Mouse (Mus musculus): ENCODE results near the gene Kidins220. TPM values are rescaled to one million over a fixed set of nuclear protein-coding genes. Genes with fewer than 3 reads are reported as not detected.

Kidins220 gene
- polyA plus RNA-seq, 1 experiment from 2014 or later: 143 TPM

GRCm38 (mm10) chr12:25097210-25098160 is 122.8 kb downstream of the Kidins220 start:
- Histone ChIP-seq H3K9ac (replicated peaks) (peak overlapping the region; percentile 77), H3K9me3 (no peaks in the 10 kb centered on the region), H3K4me2 (replicated peaks) (peak overlapping the region; percentile 95), H3K36me3 (no peaks in the 10 kb centered on the region), H3K4me3 (peak overlapping the region; percentile 85), H3K27me3 (0 out of 2 replicates have a peak, but pooled peaks cover 3% of the 10 kb centered on the region), H3K4me1 (peaks cover 55% of the 10 kb centered on the region), H3K27ac (replicated peaks) (peak overlapping the region; percentile 93)
- peak; percentile 27; the same call in 1 of the 2 replicates for ATAC-seq (replicated peaks)
- 2% methylated on average over 28 of the region's 28 CpGs for WGBS

GRCm38 (mm10) chr12:25098161-25098550 is 123.4 kb downstream of the Kidins220 start:
- Histone ChIP-seq H3K4me3 (peak overlapping the region; percentile 85), H3K27ac (replicated peaks) (peak overlapping the region; percentile 93), H3K27me3 (0 out of 2 replicates have a peak, but pooled peaks cover 1% of the 10 kb centered on the region), H3K4me2 (replicated peaks) (peak overlapping the region; percentile 95), H3K9me3 (no peaks in the 10 kb centered on the region), H3K9ac (replicated peaks) (peak overlapping the region; percentile 77), H3K4me1 (peaks cover 48% of the 10 kb centered on the region), H3K36me3 (no peaks in the 10 kb centered on the region)
- no peak for ATAC-seq (replicated peaks)
- 0% methylated on average over 10 of the region's 10 CpGs for WGBS

GRCm38 (mm10) chr12:25098561-25099312 is 124.0 kb downstream of the Kidins220 start:
- peak overlapping the region; percentile 85 for H3K4me3 ChIP-seq
- H3K27me3 ChIP-seq: no peaks in the 10 kb centered on the region
- peaks cover 43% of the 10 kb centered on the region for H3K4me1 ChIP-seq
- H3K36me3 ChIP-seq: no peaks in the 10 kb centered on the region
- H3K9ac ChIP-seq (replicated peaks): peak overlapping the region; percentile 77
- H3K27ac ChIP-seq (replicated peaks): peak overlapping the region; percentile 93
- no peaks in the 10 kb centered on the region for H3K9me3 ChIP-seq
- peak; percentile 73 for ATAC-seq (replicated peaks)
- peak overlapping the region; percentile 95 for H3K4me2 ChIP-seq (replicated peaks)
- WGBS: under 1% methylated on average over 61 of the region's 61 CpGs

- H3K27me3 ChIP-seq: no peaks in the 10 kb centered on the region
- peak overlapping the region; percentile 85 for H3K4me3 ChIP-seq
- WGBS: 3% methylated on average over 9 of the region's 9 CpGs
- H3K9me3 ChIP-seq: no peaks in the 10 kb centered on the region
- H3K36me3 ChIP-seq: no peaks in the 10 kb centered on the region
- H3K4me2 ChIP-seq (replicated peaks): peak overlapping the region; percentile 95
- no peak for ATAC-seq (replicated peaks)
- H3K27ac ChIP-seq (replicated peaks): peak overlapping the region; percentile 93
- peaks cover 43% of the 10 kb centered on the region for H3K4me1 ChIP-seq
- peak overlapping the region; percentile 77 for H3K9ac ChIP-seq (replicated peaks)
Observed at GRCm38 (mm10) chr12:25099313-25099562, 124.5 kb downstream of the Kidins220 start.

GRCm38 (mm10) chr12:25099563-25100408 is 125.1 kb downstream of the Kidins220 start:
- no peaks in the 10 kb centered on the region for H3K9me3 ChIP-seq
- peak overlapping the region; percentile 95 for H3K4me2 ChIP-seq (replicated peaks)
- no peaks in the 10 kb centered on the region for H3K27me3 ChIP-seq
- H3K4me1 ChIP-seq: peaks cover 43% of the 10 kb centered on the region
- WGBS: 1% methylated on average over 38 of the region's 38 CpGs
- H3K4me3 ChIP-seq: peak overlapping the region; percentile 85
- ATAC-seq (replicated peaks): no peak
- no peaks in the 10 kb centered on the region for H3K36me3 ChIP-seq
- peak overlapping the region; percentile 93 for H3K27ac ChIP-seq (replicated peaks)
- peak overlapping the region; percentile 77 for H3K9ac ChIP-seq (replicated peaks)

DNA sequence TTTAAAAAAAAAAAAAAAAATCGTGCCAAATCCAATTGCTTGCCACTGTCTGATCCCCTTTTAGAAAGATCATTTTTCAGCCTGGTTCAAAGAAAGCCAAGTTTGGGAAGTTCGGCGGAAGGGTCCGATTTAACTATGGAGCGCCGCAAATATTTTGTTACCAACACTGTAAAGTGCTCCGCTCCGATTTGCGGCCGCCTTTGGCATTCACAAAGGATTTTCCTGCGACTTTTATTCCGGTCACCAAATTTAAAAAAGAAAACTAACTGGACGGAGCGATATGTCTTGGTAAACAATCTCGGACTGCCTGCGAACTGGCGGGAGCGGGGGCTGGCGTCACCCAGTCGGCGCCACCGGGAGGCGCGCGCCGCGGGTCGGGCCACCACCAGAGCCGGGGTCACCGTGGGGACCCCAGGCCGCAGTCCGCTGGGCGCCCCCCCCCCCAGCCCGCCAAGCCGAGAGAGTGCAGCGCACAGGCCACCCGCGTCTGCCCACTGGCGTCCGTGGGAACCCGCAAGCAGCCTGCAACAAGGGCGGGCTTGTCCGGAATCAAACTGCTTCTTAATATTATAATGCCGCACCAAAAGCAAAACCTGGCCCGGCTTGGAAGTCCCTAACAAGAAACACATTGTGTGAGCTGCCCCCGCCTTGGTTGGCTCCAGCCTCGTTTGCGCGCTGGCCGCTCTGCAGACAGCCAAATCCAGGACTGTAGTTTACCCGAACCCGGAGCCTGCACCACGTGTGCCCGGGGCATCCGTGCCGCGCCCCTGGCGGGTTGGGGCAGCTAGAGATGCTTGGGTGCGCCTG is 125.9 kb downstream of the Kidins220 start:
- Histone ChIP-seq H3K4me2 (replicated peaks) (peak overlapping the region; percentile 95), H3K27me3 (no peaks in the 10 kb centered on the region), H3K27ac (replicated peaks) (peak overlapping the region; percentile 93), H3K4me3 (peak overlapping the region; percentile 85), H3K4me1 (peaks cover 43% of the 10 kb centered on the region), H3K9ac (replicated peaks) (peak overlapping the region; percentile 77), H3K36me3 (no peaks in the 10 kb centered on the region), H3K9me3 (no peaks in the 10 kb centered on the region)
- under 1% methylated on average over 53 of the region's 59 CpGs for WGBS
- ATAC-seq (replicated peaks): no peak

- Histone ChIP-seq H3K4me1 (peaks cover 43% of the 10 kb centered on the region), H3K36me3 (no peaks in the 10 kb centered on the region), H3K27ac (replicated peaks) (no peak overlapping the region), H3K4me2 (replicated peaks) (no peak overlapping the region; the same call in 1 of the 2 replicates), H3K27me3 (no peaks in the 10 kb centered on the region), H3K4me3 (no peak overlapping the region), H3K9ac (replicated peaks) (no peak overlapping the region), H3K9me3 (no peaks in the 10 kb centered on the region)
- no peak for ATAC-seq (replicated peaks)
- 25% methylated on average over 5 of the region's 5 CpGs for WGBS
Observed at GRCm38 (mm10) chr12:25101389-25101788, 126.7 kb downstream of the Kidins220 start.

GRCm38 (mm10) chr12:25103911-25104310 is 129.2 kb downstream of the Kidins220 start:
- Histone ChIP-seq H3K4me3 (no peak overlapping the region), H3K27ac (replicated peaks) (no peak overlapping the region), H3K36me3 (no peaks in the 10 kb centered on the region), H3K27me3 (no peaks in the 10 kb centered on the region), H3K9me3 (no peaks in the 10 kb centered on the region), H3K4me1 (peaks cover 22% of the 10 kb centered on the region), H3K9ac (replicated peaks) (no peak overlapping the region), H3K4me2 (replicated peaks) (no peak overlapping the region)
- 77% methylated on average over 6 of the region's 6 CpGs for WGBS
- ATAC-seq (replicated peaks): no peak

DNA sequence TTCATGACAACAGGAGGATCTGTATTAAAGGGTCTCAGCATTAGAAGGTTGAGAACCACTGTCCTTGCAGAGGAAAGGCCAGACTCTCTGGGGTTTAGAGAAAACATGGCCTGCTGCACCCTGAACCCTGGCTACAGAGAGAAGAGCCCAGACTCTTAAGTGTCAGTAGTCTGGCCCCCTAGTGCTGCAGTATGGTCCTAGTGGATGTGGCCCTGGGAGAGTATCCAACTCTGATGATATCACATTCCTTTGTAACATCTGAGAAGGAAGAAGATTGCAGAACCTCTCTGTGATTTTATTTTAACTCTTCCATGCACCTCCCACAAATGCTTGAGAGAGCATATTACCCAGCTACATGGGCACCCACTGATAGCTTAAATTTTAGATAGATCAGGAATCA is 129.8 kb downstream of the Kidins220 start:
- no peaks in the 10 kb centered on the region for H3K9me3 ChIP-seq
- no peak overlapping the region for H3K4me2 ChIP-seq (replicated peaks)
- peaks cover 16% of the 10 kb centered on the region for H3K4me1 ChIP-seq
- no peaks in the 10 kb centered on the region for H3K36me3 ChIP-seq
- no peak overlapping the region for H3K27ac ChIP-seq (replicated peaks)
- H3K9ac ChIP-seq (replicated peaks): no peak overlapping the region
- no peaks in the 10 kb centered on the region for H3K27me3 ChIP-seq
- H3K4me3 ChIP-seq: no peak overlapping the region
- ATAC-seq (replicated peaks): no peak

GRCm38 (mm10) chr12:25108865-25109264 is 134.1 kb downstream of the Kidins220 start:
- no peaks in the 10 kb centered on the region for H3K36me3 ChIP-seq
- no peaks in the 10 kb centered on the region for H3K9me3 ChIP-seq
- WGBS: 81% methylated on average over 2 of the region's 2 CpGs
- no peak for ATAC-seq (replicated peaks)
- no peak overlapping the region for H3K27ac ChIP-seq (replicated peaks)
- H3K4me1 ChIP-seq: no peaks in the 10 kb centered on the region
- no peaks in the 10 kb centered on the region for H3K27me3 ChIP-seq
- H3K4me2 ChIP-seq (replicated peaks): no peak overlapping the region
- no peak overlapping the region for H3K4me3 ChIP-seq
- H3K9ac ChIP-seq (replicated peaks): no peak overlapping the region

All from forebrain, embryonic 15.5 days (tissue).